Mouse (Mus musculus) right cerebral cortex, adult 18-20 months (tissue): Measurements from ENCODE around the gene Hoxb5.

Experiments used
- DNase-seq: peaks from one replicate; pipeline ENCODE4 v3.0.0; 2022; ENCODE audit warnings: mixed read lengths

Gene Hoxb5

DNA sequence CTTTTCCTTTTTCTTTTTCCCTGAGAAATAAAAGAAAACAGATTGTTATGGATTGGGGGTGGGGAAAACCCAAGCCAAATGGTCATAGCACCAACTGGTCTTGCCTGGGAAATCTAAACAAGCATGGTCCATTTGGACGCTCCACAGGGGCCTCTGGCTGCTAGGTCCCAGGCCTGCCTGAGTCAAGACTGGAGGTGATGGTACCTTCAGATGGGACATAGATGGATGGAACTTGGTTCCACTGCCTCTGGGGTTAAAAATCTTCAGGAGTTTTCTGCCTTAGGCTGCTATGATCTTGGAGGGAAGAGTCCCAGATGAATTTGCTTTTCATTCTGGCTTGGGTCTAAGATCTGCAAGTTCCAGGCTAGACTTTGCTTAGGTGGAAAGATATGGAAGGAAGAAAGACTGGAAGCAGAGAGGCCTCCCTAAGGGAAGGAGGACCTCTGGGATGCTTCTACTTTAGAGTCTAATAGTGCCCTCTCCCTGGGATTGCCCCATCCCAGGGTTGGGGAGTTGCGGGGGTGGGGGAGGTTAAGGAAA, 40.1 kb downstream of the Hoxb5 start:
- DNase-seq, result no peak

DNA sequence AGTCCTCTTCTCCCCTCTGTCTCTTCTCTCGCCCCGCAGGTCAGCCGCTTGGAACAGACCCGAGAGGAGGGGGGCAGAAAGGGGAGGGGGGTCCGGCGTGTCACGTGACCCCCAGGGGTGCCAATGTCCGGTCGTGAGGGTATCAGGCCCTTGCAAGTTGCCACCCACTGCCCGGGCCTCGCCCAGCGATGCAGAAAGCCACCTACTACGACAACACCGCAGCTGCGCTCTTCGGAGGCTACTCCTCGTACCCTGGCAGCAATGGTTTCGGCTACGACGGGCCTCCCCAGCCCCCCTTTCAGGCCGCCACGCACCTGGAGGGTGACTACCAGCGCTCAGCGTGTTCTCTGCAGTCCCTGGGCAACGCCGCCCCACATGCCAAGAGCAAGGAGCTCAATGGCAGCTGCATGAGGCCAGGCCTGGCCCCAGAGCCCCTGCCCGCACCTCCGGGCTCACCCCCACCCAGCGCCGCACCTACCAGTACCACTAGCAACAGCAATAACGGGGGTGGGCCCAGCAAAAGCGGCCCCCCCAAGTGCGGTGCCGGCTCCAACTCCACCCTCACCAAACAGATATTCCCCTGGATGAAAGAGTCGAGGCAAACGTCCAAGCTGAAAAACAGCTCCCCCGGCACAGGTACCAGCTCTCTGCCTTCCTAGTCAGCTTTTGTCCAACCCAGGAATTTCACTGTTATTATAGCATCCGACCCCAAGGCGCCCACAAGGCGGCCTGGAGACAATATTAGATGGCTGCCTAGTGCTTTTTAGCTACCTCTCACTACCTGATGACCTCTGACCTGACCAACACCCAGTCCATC, 41.1 kb downstream of the Hoxb5 start:
- DNase-seq, result no peak

DNA sequence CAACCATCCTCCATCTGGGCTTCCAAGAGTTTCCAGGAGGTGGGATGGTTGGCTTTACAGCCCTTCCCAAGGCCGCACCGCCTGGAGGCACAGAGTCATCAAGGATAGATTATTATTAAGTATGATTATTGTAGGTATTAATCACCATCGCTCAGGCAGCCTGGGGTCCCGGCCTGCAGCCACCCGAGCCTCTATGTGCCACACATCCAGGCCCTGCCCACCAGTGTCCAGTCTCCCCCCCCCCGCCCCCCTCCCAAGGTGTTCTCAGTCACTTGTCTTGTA, 41.7 kb downstream of the Hoxb5 start:
- no peak for DNase-seq

DNA sequence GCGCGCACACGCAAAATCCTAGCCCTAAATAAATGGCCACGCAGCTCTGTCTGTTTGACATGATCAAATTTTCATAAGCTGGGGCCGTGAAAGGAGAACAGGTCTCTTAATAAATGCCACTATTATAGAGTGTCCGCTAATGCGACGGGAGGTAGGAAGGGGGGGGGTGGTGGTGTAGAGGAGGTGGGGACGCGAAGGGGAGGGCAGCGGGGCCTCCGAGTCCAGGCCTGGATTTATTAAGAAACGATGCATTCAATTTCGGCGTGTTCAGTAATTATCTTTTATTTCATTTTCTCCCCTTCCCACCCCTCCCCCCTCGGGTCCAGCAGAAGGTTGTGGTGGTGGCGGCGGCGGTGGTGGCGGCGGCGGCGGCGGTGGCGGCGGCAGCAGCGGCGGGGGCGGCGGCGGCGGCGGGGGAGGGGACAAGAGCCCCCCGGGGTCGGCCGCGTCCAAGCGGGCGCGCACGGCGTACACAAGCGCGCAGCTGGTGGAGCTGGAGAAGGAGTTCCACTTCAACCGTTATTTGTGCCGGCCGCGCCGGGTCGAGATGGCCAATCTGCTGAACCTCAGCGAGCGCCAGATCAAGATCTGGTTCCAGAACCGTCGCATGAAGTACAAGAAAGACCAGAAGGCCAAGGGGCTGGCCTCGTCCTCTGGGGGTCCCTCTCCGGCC, 42.2 kb downstream of the Hoxb5 start:
- DNase-seq, result no peak

- no peak for DNase-seq
These were observed 43.0 kb downstream of the Hoxb5 start for GRCm38 (mm10) chr11:96345893-96346806.

DNA sequence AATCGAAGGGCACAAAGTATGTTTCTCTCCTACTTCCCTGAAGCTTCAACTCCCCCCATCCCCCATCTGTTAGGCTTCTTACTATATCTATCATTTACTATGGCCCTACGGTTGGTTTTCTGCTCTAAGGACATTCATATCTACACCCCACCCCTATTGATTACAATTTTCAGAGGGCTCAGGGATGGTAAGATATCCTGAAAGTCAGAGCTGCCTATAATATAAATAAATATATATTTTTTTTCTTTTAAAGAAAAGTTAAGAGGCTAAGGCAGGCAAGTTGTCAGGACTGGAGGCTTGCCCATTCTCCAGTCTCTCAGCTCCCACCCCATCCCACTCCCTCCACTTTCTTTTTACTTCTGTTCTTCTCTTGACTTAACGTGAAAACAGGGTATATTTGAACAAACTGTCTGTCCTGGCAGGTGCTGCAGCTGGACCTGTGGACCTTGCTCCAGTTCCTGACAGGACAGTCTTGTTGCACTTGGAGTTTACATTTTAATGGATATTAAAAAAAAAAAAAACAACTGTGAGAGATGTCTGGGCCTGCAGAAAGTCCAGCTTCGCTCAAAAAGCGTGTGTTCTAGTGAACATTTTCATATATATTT, 43.9 kb downstream of the Hoxb5 start:
- DNase-seq, result no peak

- DNase-seq, result no peak
These were observed 44.6 kb downstream of the Hoxb5 start for GRCm38 (mm10) chr11:96347717-96348116.

- no peak for DNase-seq
These were observed 45.2 kb downstream of the Hoxb5 start for GRCm38 (mm10) chr11:96348141-96348928.

DNA sequence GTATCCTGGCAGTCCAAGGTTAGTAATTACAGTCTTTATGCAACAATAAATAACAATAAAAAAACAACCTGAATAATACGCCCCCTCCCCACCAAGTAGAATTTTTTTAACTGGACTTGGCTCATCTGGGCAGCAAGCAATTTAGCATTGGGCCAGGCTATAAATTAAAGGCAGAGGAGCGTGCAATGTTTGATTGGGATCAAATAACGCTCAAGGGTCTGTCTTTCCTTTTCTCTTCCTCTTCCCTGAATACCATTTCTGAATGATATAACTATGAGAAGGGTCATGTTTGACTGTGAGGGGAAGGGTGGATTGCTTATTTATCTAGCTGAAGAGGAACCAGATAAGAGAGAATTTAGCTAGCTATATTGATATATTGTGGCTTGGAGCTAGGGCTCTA, 45.9 kb downstream of the Hoxb5 start:
- DNase-seq, result no peak

- no peak for DNase-seq
These were observed 46.6 kb downstream of the Hoxb5 start for GRCm38 (mm10) chr11:96349491-96350340.

DNA sequence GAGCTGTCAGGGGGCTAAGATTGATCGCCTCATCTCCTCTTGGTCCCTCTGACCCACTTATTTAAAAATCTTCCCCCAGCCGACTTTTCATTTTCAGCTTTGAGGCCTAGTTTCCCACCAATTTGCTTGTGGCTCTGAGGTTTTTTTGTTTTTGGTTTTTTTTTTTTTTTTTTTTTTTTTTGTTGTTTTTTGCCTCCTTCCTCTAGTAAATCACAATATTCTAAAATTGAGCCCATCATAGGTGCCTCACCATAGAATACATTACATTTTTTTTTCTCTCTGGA, 47.1 kb downstream of the Hoxb5 start, which contains the start of gene Hoxb2:
Gene Hoxb2, plus strand, starts transcription at position 185 of the 284 bp plus-strand sequence.
- no peak for DNase-seq

DNA sequence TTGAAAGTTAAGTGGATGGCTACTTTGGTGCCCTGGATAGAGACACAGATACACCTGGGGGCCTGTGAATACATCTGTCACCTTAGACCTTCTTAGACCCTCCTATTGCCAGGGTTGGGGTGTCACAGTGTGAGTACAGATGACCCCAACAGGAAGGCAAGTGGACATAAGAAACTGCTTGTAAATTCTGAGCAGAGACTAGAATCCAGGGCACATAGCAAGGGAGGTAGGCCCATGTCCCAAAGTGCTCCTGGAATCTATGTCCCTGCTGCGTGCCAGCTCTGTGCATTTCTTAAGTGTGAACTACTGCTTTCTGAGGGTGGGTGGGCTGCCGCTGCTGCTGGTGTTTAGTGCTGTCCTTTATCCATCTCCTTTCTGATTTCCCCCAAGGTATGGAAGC, 47.7 kb downstream of the Hoxb5 start:
- no peak for DNase-seq

- DNase-seq, result no peak
These were observed 48.2 kb downstream of the Hoxb5 start for GRCm38 (mm10) chr11:96351312-96351711.

DNA sequence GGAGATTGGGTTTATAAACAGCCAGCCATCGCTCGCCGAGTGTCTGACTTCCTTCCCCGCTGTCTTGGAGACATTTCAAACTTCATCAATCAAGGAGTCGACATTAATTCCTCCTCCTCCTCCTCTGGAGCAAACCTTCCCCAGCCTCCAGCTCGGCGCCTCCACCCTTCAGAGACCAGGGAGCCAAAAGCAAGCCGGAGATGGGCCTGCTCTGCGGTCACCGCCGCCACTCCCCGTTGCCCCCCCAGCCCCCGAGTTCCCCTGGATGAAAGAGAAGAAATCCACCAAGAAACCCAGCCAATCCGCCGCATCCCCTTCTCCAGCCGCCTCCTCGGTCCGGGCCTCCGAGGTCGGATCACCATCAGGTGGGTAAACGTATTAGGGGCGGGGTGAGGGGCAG, 48.7 kb downstream of the Hoxb5 start:
- no peak for DNase-seq

DNA sequence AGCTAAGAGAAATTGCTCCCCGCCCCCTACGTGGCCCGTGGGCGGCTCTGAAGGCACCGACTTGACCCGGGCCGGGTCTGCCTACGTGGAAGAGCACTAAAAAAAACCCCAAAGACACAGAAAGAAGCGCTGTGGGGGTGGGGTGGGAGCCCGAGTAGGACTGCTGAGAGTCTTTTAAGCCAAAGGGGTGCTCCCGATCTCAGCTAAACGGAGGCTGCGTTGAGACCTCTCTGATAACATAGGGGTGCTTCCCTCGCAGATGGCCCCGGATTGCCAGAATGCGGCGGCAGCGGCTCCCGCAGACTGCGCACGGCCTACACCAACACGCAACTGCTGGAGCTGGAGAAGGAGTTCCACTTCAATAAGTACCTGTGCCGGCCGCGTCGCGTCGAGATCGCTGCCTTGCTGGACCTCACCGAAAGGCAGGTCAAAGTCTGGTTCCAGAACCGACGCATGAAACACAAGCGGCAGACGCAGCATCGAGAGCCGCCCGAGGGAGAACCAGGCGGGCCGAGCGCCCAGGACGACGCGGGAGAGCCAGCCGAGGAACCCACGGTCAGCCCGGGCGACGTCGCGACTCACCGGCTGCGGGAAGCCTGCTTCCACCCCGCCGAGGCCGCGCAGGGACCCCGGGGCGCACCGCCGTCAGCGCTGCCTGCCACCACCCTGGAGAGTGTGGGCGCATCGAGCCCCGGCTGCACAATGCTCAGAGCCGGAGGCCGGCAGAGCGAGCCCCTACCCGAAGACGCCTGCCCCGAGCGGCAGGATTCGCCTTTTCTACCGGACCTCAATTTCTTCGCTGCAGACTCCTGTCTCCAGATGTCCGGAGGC, 49.8 kb downstream of the Hoxb5 start:
- DNase-seq, result no peak

DNA sequence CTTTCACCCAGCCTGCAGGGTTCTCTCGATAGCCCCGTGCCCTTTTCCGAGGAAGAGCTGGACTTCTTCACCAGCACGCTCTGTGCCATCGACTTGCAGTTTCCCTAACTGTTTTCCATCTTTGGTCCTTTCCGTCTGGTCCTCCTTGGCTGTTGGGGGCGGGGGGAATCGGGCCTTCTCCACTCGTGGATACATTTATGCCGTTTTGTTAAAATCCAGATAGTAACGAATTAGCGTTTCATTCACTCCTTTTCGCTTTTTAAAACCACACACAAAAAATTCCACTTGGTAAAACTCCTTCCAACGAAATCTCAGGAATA, 50.3 kb downstream of the Hoxb5 start:
- no peak for DNase-seq

DNA sequence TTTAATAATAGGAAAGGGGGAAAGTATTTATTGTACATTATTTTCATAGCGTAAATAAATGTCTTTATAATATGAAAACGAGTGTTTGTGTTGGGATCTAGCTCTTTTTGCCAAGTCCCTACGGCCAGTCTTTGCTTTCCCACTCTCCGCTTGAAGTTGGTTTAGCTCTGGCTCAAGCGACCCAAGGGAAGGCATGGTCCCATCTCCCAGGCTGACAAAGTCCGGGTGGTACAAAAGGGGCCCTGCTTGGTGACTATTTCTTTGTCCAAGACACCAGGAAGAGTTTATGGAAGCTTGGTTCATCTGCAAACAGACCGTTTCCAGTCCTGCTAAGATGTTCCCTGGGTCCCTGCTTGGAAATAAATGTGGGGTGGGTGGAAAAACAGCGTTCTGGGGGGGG, 50.8 kb downstream of the Hoxb5 start:
- DNase-seq, result no peak

GRCm38 (mm10) chr11:96354376-96354775, 51.2 kb downstream of the Hoxb5 start:
- no peak for DNase-seq

- DNase-seq, result no peak
These were observed 51.7 kb downstream of the Hoxb5 start for GRCm38 (mm10) chr11:96354801-96355311.
